Mouse (Mus musculus): ENCODE results near the gene Gm4744. TPM values are rescaled to one million over a fixed set of nuclear protein-coding genes. Genes with fewer than 3 reads are reported as not detected.
"Not testable (repeated sequence)": the region's sequence is repeated elsewhere in the genome, so short reads cannot be mapped to it uniquely, and the experiment has no call there.

The Gm4744 gene
- polyA plus RNA-seq (2016; fragmentation: Nextera tagmentation; extraction: Ambion mirVana), result not detected in 2 replicates

- Histone ChIP-seq H3K9ac (no peak within 1 kb of the TSS), H3K36me3 (replicated peaks) (no peaks in the 10 kb centered on the region), H3K27ac (no peak within 1 kb of the TSS), H3K4me2 (no peak within 1 kb of the TSS), H3K9me3 (no peaks in the 10 kb centered on the region), H3K27me3 (no peaks in the 10 kb centered on the region), H3K4me3 (replicated peaks) (no peak within 1 kb of the TSS), H3K4me1 (no peaks in the 10 kb centered on the region)
- no peak for ATAC-seq (ENCODE audit: low FRiP score)
These were observed at the start of gene Gm4744 for GRCm38 (mm10) chr6:40951770-40952169. Gene Gm4744, minus strand, starts transcription at chr6:40951870.

- not testable (repeated sequence) for H3K36me3 ChIP-seq (replicated peaks); H3K4me1 ChIP-seq; H3K4me2 ChIP-seq; H3K9ac ChIP-seq; H3K9me3 ChIP-seq; H3K27ac ChIP-seq; ATAC-seq (ENCODE audit: low FRiP score); H3K27me3 ChIP-seq; H3K4me3 ChIP-seq (replicated peaks)
These were observed 47.7 kb upstream of the Gm4744 start, which contains the start of gene Gm2663 for GRCm38 (mm10) chr6:40999379-40999778. Gene Gm2663, minus strand, starts transcription at chr6:40999479.

GRCm38 (mm10) chr6:40964454-40964853 is 12.8 kb upstream of the Gm4744 start, which contains the start of gene 1810009J06Rik:
Gene 1810009J06Rik, plus strand, starts transcription at chr6:40964754.
- H3K9me3 ChIP-seq; H3K27me3 ChIP-seq; H3K36me3 ChIP-seq (replicated peaks); ATAC-seq (ENCODE audit: low FRiP score); H3K4me1 ChIP-seq; H3K4me3 ChIP-seq (replicated peaks); H3K4me2 ChIP-seq; H3K27ac ChIP-seq; H3K9ac ChIP-seq: not testable (repeated sequence)
- 90% methylated on average over 2 of the region's 2 CpGs for WGBS

GRCm38 (mm10) chr6:40953716-40954115 is 2.0 kb upstream of the Gm4744 start:
- 82% methylated on average over 2 of the region's 2 CpGs for WGBS
- Histone ChIP-seq H3K27ac (no peak overlapping the region), H3K4me1 (no peaks in the 10 kb centered on the region), H3K27me3 (no peaks in the 10 kb centered on the region), H3K4me2 (no peak overlapping the region), H3K9ac (no peak overlapping the region), H3K4me3 (replicated peaks) (no peak overlapping the region), H3K36me3 (replicated peaks) (no peaks in the 10 kb centered on the region), H3K9me3 (no peaks in the 10 kb centered on the region)
- ATAC-seq (ENCODE audit: low FRiP score), result no peak

- no peak within 1 kb of the TSS for H3K9ac ChIP-seq
- no peak within 1 kb of the TSS for H3K4me3 ChIP-seq (replicated peaks)
- no peak for ATAC-seq (ENCODE audit: low FRiP score)
- no peak within 1 kb of the TSS for H3K4me2 ChIP-seq
- H3K27me3 ChIP-seq, result no peaks in the 10 kb centered on the region
- H3K4me1 ChIP-seq, result no peaks in the 10 kb centered on the region
- H3K27ac ChIP-seq, result no peak within 1 kb of the TSS
- H3K9me3 ChIP-seq, result no peaks in the 10 kb centered on the region
- 95% methylated on average over 10 of the region's 10 CpGs for WGBS
- no peaks in the 10 kb centered on the region for H3K36me3 ChIP-seq (replicated peaks)
These were observed 11.2 kb downstream of the Gm4744 start, which contains the start of gene 1700074P13Rik for GRCm38 (mm10) chr6:40940457-40940856. Gene 1700074P13Rik, minus strand, starts transcription at chr6:40940557.

GRCm38 (mm10) chr6:40919954-40920353 is 31.7 kb downstream of the Gm4744 start:
- Histone ChIP-seq H3K4me3 (replicated peaks) (no peak overlapping the region), H3K27me3 (no peaks in the 10 kb centered on the region), H3K9me3 (no peaks in the 10 kb centered on the region), H3K4me1 (no peaks in the 10 kb centered on the region), H3K36me3 (replicated peaks) (no peaks in the 10 kb centered on the region), H3K4me2 (no peak overlapping the region), H3K9ac (no peak overlapping the region), H3K27ac (no peak overlapping the region)
- 81% methylated on average over 4 of the region's 4 CpGs for WGBS
- no peak for ATAC-seq (ENCODE audit: low FRiP score)

- no peaks in the 10 kb centered on the region for H3K9me3 ChIP-seq
- no peaks in the 10 kb centered on the region for H3K4me1 ChIP-seq
- H3K27ac ChIP-seq, result no peak within 1 kb of the TSS
These were observed 51.4 kb downstream of the Gm4744 start, which contains the start of gene Prss58 for GRCm38 (mm10) chr6:40900287-40900686. Gene Prss58, minus strand, starts transcription at chr6:40900387.

More at GRCm38 (mm10) chr6:40900287-40900686, 51.4 kb downstream of the Gm4744 start, which contains the start of gene Prss58:
- H3K4me3 ChIP-seq (replicated peaks), result no peak within 1 kb of the TSS
- no peak for ATAC-seq (ENCODE audit: low FRiP score)
- no peaks in the 10 kb centered on the region for H3K36me3 ChIP-seq (replicated peaks)
- no peak within 1 kb of the TSS for H3K4me2 ChIP-seq
- no peaks in the 10 kb centered on the region for H3K27me3 ChIP-seq
- H3K9ac ChIP-seq, result no peak within 1 kb of the TSS

Other genes starting within 250 kb of the Gm4744 start
- gene Moxd2, start 64.4 kb downstream of the Gm4744 start, polyA plus RNA-seq (2016; fragmentation: Nextera tagmentation; extraction: Ambion mirVana), result not detected in 2 replicates
- gene Prss58, start 51.5 kb downstream of the Gm4744 start, polyA plus RNA-seq (2016; fragmentation: Nextera tagmentation; extraction: Ambion mirVana), result not detected in 2 replicates
- gene 1700074P13Rik, start 11.3 kb downstream of the Gm4744 start, polyA plus RNA-seq (2016; fragmentation: Nextera tagmentation; extraction: Ambion mirVana), result not detected in 2 replicates
- not detected in 2 replicates for gene 1810009J06Rik, start 12.9 kb upstream of the Gm4744 start, polyA plus RNA-seq (2016; fragmentation: Nextera tagmentation; extraction: Ambion mirVana)
- gene Gm2663, start 47.6 kb upstream of the Gm4744 start, polyA plus RNA-seq (2016; fragmentation: Nextera tagmentation; extraction: Ambion mirVana), result not detected in 2 replicates
- gene 2210010C04Rik, start 83.6 kb upstream of the Gm4744 start, polyA plus RNA-seq (2016; fragmentation: Nextera tagmentation; extraction: Ambion mirVana), result not detected in 2 replicates